Mouse (Mus musculus) cortical plate, adult 2 months (tissue): ENCODE data around the gene Rere. TPM values are rescaled to one million over a fixed set of nuclear protein-coding genes. Genes with fewer than 3 reads are reported as not detected.

ENCODE experiments used
- H3K27ac ChIP-seq: fragments of 200-500 bp; 2 replicates; pipeline ENCODE4 v1.5.1; 2012; ENCODE audit warnings: low read length, control low read depth, inconsistent platforms; ENCODE audit not compliant: insufficient read depth
- H3K4me1 ChIP-seq: fragments of 200-500 bp; 2 replicates; pipeline ENCODE4 v1.6.1; 2011; ENCODE audit warnings: low read length; ENCODE audit not compliant: control insufficient read depth, insufficient read depth
- H3K4me3 ChIP-seq: fragments of 200-500 bp; 2 replicates; pipeline ENCODE4 v1.5.1; 2011; ENCODE audit warnings: mild to moderate bottlenecking, low read length, control low read depth; ENCODE audit not compliant: insufficient read depth
- CTCF ChIP-seq: fragments of 200-500 bp; IDR thresholded peaks from 2 replicates; pipeline ENCODE4 v1.5.1; 2011; ENCODE audit warnings: mild to moderate bottlenecking, control low read depth, low read length; ENCODE audit not compliant: insufficient read depth; ENCODE audit errors: extremely low read depth
- POLR2A ChIP-seq: fragments of 200-500 bp; IDR thresholded peaks from 2 replicates; pipeline ENCODE4 v1.6.1; 2011; ENCODE audit warnings: mild to moderate bottlenecking, low read length, control low read depth; ENCODE audit not compliant: insufficient read depth; ENCODE audit errors: extremely low read depth
- polyA plus RNA-seq: library from polyadenylated mRNA; depleted of rRNA; stranded (reverse); fragments of >200 nt; gene quantifications from 2 replicates; pipeline ENCODE4 v1.2.3, GENCODE M21; 2012

Rere gene
- polyA plus RNA-seq, 1 experiment = 44.2 TPM

DNA sequence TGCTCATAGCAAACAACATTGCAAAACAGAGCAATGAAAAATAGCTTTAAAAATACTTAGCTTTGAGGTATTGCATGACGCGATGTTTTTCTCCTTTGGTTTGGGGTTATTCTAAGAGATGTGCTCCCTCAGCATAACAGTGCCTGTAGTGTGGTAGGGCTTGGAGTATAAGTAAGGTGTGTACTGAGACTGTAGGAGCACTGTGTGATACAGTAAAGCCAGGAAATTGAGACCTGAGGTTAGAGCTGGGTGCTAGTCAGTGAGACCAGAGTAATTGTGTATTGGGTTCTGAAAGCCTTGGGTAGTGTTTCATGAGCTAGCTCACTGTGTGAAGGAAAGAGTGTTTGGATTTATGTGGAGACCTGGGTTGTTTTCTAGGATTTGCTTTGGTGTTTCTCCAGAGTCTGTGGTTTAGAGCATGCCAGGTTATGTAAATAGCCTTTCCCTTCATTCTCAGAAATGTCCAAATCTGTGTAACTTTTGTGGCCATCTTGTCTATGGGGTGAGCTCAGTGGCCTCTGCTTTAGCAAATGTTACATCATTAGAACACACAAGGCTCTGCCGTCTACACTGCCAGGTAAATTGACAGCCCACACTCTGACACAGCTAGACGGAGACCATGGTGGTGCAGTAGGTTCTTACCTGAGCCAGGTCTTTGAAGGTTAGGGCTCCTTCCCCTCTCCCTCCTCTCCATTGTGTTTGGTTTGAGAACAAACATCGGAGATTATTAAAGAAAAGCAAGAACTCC is 152.6 kb downstream of the Rere start:
- Histone ChIP-seq H3K4me3 (no peak overlapping the region), H3K27ac (no peak overlapping the region), H3K4me1 (no peaks in the 10 kb centered on the region; the same call in 1 of the 2 replicates)
- TF ChIP-seq CTCF (no peak), POLR2A (no peak)

DNA sequence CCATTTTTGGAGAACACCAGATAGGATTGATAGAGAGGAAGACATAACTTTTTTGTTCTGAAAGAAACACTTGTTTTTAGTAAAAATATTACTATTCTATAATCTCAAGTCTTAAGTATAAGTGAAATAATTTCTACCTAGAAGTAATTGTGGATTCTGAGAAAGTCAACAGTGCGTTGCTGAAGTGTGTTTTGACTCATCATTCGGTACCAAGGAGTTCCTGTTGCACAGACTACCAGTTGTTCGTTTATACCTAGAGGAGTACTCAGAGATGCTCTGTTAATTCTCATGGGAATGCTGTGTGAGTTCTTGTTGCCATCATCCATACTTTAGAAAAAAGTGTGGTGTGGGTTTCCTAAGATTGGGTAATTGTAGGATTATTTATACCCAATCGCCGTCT is 154.1 kb downstream of the Rere start:
- TF ChIP-seq CTCF = no peak
- no peak for TF ChIP-seq POLR2A
- Histone ChIP-seq H3K4me3 (no peak overlapping the region), H3K27ac (no peak overlapping the region), H3K4me1 (no peaks in the 10 kb centered on the region; the same call in 1 of the 2 replicates)

DNA sequence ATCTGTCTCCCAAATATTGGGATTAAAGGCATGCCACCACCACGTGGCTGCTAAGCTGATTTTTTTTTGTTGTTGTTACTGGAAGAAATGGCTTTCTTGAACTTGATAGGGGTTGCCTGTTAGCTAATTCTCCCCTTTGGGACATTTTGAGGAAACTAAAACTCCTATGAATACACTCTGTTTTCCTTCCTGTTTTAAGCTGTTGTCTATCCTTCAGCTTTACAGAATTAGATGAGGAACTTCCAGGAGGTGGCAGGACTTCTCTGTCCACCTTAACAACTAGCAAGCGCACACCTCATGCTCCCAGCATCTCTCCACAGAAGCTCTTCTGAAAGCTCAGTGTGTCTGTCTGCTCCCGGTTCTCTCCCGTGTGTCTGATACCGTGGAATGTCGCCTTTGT is 157.2 kb downstream of the Rere start:
- no peak for TF ChIP-seq POLR2A
- no peak for TF ChIP-seq CTCF
- Histone ChIP-seq H3K27ac (no peak overlapping the region), H3K4me3 (no peak overlapping the region), H3K4me1 (peaks cover 3% of the 10 kb centered on the region)

DNA sequence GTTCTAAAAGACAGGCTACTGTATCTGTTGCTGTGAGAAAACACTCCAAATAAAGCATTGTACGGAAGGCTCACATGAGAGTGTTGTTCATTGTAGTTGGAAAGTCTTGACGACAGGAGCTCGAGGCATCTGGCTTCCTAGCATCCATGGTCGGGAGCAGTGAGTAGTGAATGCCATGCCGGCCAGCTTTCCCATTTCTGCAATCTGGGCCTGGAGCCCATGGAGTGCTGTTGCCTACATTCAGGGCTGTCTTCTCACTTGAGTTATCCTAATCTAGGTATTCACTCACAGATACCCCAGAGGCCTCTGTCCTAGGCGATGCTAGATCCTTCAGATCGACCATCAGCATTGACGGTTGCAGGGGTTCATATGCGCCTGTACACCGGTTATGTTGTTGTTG is 160.5 kb downstream of the Rere start:
- peaks cover 8% of the 10 kb centered on the region for H3K4me1 ChIP-seq
- H3K27ac ChIP-seq = no peak overlapping the region
- no peak overlapping the region for H3K4me3 ChIP-seq
- TF ChIP-seq POLR2A (no peak), CTCF (no peak)

DNA sequence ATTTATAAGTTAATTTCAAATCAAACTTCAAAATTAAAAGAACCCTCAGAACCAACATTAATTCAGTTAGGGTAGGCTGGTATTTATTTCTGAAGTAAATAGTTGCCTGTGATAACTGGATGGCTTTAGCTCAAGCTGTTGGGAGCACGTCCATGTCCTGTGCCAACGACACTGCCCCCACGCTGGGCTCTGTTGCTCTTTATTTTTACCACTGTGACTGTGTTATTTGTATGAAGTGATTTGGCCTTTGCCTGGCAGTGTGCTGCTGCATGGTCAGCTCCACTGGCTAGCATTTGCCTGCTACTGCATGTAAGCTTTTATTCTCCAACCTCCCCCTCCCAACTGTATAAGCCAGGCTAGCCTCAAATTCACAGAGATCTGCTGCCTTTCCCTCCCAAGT is 162.6 kb downstream of the Rere start:
- H3K4me1 ChIP-seq = peaks cover 10% of the 10 kb centered on the region
- H3K4me3 ChIP-seq = no peak overlapping the region
- H3K27ac ChIP-seq = no peak overlapping the region
- TF ChIP-seq POLR2A (no peak), CTCF (no peak)

DNA sequence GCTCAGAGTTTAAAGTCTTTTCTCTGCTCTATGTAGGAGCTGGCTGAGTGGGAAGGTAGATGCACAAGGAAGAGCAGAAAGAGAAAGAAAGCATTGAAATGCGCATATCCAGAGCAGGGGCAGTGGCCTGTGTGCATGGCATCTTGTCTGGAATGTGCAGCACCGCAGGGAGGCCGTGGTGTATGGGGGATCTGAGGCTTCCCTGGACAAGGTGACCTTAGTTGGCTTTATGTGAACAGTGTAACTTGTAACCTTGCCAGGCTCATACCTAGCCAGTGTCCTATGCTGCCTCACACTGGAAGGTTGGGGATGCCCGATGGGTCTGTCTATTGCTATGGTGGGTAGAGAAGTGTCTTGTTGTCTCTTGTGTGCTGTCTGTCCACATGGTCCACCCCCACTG is 165.2 kb downstream of the Rere start:
- H3K27ac ChIP-seq = no peak overlapping the region
- no peak overlapping the region for H3K4me3 ChIP-seq
- TF ChIP-seq CTCF = no peak
- TF ChIP-seq POLR2A = no peak
- peaks cover 14% of the 10 kb centered on the region for H3K4me1 ChIP-seq

DNA sequence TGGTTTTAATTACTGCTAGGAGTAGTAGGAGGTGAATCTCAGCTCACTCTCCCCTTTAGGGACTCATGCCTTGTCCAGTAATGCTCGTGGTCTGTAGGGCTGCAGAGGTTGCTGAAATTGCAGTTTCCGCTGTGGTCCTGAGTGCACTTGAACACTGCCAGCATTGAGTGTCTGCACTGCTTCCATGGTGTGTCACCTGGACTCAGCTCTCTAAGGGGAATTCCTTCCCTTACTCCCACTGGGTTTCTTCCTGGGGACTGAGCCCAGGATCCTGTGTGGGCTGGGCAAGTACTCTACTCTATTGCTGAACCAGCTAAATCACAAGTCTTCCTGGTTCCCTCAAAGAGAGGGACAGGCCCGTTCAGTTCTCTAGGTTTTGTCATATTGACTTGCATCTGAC is 166.1 kb downstream of the Rere start:
- Histone ChIP-seq H3K4me3 (no peak overlapping the region), H3K4me1 (peaks cover 11% of the 10 kb centered on the region), H3K27ac (no peak overlapping the region)
- TF ChIP-seq POLR2A (no peak), CTCF (no peak)

DNA sequence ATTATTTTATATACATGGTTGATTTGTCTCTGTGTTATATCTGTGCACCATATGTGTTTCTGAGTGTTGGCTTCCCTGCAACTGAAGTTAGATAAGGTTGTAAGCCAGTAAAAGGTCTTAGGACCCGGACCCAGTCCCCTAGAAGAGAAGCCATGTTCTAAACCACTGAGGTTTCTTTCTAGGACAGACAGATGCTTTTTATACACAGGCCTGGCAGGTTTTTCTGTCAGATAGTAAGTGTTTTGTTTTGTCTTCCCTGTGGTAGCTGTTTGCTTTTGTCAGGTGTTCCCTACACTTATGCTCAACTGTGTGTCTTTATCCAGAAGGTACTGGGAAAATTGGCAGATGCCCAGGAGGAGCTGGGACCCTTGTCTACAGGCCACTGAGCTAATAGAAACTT is 167.0 kb downstream of the Rere start:
- no peak for TF ChIP-seq POLR2A
- TF ChIP-seq CTCF = no peak
- Histone ChIP-seq H3K4me3 (no peak overlapping the region), H3K27ac (no peak overlapping the region), H3K4me1 (peaks cover 11% of the 10 kb centered on the region)

DNA sequence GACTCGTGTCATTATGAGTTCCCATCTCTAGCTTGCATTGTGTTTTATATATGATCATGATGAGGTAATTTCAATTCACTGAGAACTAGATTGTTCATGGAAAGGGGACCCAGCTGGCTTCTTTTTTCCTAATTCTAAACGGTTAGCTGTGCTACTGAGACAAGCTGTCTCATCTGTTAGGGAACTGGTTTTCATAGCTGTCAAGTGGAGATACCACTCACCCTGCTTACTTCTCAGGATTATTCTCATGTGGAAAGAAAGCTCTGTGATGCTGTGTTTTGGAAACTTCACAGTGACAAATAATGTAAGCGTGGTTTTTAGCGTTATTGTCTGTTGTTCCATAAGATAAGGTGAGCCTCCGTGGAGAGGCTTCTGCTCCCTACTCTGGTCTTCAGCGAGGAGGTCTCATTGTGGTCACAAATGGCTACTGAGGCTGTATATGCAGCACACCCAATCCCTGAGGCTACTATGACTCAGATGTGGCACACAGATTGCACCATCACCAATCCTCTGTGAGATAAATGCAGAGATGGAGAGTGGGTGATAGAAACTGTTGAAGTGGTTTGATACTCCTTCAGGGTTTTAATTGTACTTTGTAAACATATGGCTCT is 168.7 kb downstream of the Rere start:
- Histone ChIP-seq H3K4me1 (peaks cover 12% of the 10 kb centered on the region), H3K4me3 (no peak overlapping the region), H3K27ac (no peak overlapping the region)
- no peak for TF ChIP-seq POLR2A
- no peak for TF ChIP-seq CTCF
